Mouse (Mus musculus) adrenal gland, postnatal 10 days (tissue): ENCODE measurements around the gene Wnt2. TPM values are rescaled to one million over a fixed set of nuclear protein-coding genes. Genes with fewer than 3 reads are reported as not detected.

Source experiments
- DNase-seq: peaks from one replicate; pipeline ENCODE4 v3.0.0; 2021; ENCODE audit warnings: mixed read lengths
- long read RNA-seq, 2 experiments: library from polyadenylated mRNA; stranded (forward); transcript quantifications; one replicate each; pipeline ENCODE4 v2.0.0; 2021
- total RNA-seq, 2 experiments: library from RNA; stranded (reverse); gene quantifications; 2 replicates each; pipeline ENCODE4 v1.2.3; 2021

Wnt2 gene
- 1 to 10 TPM in 1 of 2 experiments, under 1 TPM in 1; 0.79 to 1.2 TPM for total RNA-seq
- long read RNA-seq, experiment 1, transcript Wnt2-201 (5 exons, 2,255 nt), result major isoform, 5 of 5 reads
- long read RNA-seq, experiment 1, partial matches to known transcripts, result 0 of 5 reads
- long read RNA-seq, experiment 1, other reads (novel, unspliced or antisense), result 0 of 5 reads
- long read RNA-seq, experiment 2, result 0 reads

DNA sequence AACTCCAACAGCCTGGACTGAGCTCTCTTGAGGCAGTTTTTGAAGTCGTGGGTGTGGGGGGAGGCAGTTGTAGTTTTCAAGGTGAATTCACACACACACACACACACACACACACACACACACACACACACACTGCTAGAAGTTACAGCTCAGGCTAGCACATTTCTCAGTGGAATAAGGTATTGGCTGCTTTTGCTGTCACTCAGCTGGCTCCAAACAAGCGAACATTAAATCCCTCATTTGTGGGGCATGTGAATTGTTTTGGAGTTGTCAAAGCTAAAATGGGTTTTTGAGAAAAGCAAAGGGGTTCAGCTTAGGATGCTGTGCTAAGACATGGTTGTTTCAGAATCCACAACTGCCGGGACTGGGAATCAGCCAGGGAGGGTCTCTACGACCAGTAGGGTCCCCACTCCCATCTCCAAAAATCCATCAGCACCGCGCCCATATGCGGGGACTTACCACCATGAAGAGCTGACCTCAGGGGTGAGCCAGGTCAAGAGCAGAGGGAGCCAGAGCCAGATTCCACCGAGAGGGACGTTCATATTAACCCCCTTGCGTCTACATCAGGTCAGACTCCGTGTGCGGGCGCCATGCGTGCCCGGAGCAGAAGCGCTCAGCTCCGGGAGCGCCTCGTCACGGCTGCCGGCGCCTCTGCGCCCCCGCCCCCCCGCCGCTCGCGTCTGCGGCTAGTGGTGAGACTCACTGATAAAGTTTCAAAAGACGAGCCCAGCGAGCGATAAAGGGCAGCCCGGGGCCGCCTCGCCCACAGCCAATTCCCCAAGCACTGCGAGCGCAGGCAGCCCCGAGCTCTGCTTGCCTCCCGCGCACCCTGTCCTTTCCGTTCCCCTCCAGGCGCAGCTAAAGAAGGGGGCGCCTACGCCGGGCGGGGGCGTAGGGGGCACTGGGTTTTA is at the start of gene Wnt2:
Wnt2 (minus strand) TSS at position 840 of the 911 bp plus-strand sequence.
- DNase-seq, result peak; percentile 38

DNA sequence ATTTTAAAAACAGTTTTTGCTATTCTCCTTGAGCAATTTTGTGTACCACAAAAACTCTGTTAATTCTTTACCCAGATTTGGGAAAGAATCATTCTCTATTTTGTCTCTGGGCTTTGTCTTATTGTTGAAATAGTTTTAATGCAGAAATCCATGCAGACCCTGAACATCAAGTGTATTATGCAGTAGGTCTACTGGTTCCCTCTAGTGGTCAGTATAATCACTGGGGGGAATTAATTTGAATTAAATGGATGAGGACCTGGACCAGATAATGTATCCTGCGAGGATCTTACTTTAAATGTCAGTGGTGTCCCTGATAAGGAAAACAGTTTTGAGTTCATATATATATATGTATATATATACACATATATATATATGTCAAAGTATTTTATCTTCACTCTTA is 48.2 kb upstream of the Wnt2 start:
- DNase-seq, result no peak

GRCm38 (mm10) chr6:18076986-18077385 is 46.6 kb upstream of the Wnt2 start:
- no peak for DNase-seq

- DNase-seq, result no peak
Measured at GRCm38 (mm10) chr6:18076577-18076976, 46.2 kb upstream of the Wnt2 start.

- no peak for DNase-seq
Measured at GRCm38 (mm10) chr6:18057899-18058298, 27.5 kb upstream of the Wnt2 start.

GRCm38 (mm10) chr6:18051702-18052101 is 21.3 kb upstream of the Wnt2 start:
- DNase-seq, result no peak

DNA sequence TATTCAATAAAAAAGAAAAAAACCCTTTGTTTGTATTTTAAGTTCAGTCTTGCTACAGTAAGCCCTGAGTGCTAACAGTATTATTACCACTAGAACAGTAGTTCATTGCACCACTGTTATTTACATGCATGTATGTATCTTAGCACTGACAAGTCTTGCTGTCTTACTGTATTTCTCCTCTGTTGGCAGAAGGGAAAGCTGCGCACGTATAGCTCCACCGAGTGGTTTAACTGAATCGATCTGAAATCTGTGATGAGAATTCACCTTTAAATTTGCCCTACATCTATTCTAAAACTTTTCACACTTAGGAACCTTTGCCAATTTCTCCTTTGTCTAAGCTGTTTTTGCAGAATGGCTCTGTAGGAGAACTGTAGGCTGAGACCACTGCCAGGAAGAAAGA is 13.9 kb upstream of the Wnt2 start:
- no peak for DNase-seq

- no peak for DNase-seq
Measured at GRCm38 (mm10) chr6:18043172-18043571, 12.8 kb upstream of the Wnt2 start.

DNA sequence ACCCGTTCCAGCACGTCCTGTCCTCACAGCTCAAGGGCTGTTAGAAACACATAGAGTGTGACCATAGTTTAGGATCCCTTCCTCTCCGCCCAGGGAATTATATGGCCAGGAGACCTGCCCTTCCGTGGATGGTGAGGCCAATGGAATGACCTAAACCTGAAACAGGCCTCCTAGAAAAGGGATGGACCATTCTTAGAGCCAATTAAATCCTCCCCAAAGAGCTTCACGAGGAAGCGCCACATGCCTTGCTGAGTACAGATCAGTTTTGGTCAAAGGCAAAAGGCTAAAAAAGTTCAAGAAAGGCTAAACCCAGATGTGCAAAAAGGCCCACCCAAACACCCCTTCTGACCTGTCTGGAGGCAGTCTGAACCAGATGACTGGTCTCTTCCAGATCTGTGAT is 1.9 kb upstream of the Wnt2 start:
- DNase-seq, result no peak

GRCm38 (mm10) chr6:18031509-18032010 is 1.2 kb upstream of the Wnt2 start:
- DNase-seq, result peak; percentile 60

GRCm38 (mm10) chr6:18030868-18031508 is 603 bp upstream of the Wnt2 start:
- no peak for DNase-seq

- no peak for DNase-seq
Measured at GRCm38 (mm10) chr6:18024133-18024794, 6.1 kb downstream of the Wnt2 start.

DNA sequence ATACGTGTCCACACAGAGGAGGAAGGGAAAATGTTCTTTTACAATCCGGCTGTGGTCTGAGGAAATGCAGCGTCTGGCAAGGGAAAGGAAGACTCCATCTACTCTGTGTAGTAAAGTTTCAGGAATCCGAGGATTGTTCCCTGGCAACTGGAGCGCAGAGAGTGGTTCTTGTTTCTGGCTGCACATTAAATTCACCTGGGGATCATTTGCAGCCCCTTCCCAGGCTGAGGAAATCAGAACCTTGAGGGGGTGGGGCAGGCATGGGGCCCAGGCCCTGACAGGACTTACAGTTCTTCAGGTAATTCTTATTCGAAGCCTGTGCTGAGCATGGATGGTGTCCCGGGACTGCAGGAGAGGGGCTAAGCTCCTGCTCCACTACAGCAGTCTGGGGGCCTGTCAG is 17.0 kb downstream of the Wnt2 start:
- no peak for DNase-seq

DNA sequence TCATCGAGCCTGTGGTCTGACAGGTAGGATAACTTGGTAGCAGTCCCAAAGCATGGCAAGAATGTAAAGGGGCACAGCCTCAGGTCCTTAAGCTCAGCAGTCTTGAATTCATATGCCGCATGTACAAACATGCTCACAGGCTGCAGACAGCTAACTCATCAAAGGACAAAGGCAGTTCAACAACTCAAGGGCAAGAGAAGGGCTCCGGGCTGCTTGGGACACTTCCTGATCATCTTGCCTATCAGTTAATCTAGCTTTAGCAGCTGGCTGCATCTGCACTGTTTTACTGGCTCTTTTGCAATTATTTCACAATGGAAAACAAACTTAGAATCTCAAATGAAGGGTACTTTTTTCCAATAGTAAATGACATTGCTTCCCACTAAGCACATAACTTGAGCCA is 23.0 kb downstream of the Wnt2 start:
- no peak for DNase-seq

- no peak for DNase-seq
Measured at GRCm38 (mm10) chr6:18002065-18002464, 28.3 kb downstream of the Wnt2 start.

DNA sequence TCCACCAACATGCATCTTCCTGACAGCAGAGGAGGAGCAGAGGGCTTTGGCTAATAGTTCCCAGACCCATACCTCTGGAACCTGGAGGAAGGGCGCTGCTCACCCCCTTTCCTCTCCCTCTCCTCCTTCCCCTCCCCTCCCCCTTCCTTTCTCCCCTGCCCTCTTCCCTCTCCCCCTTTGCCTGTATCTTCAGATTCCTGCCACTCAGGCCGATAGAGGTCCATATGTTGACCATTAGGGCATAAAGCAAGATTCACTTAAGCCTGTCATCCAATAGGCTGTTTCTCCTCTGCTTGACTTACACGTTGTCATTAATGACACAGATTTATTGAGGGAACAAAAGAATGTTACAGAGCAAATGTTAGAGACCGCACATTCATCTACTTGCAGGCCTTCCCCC is 31.9 kb downstream of the Wnt2 start:
- DNase-seq, result no peak

DNA sequence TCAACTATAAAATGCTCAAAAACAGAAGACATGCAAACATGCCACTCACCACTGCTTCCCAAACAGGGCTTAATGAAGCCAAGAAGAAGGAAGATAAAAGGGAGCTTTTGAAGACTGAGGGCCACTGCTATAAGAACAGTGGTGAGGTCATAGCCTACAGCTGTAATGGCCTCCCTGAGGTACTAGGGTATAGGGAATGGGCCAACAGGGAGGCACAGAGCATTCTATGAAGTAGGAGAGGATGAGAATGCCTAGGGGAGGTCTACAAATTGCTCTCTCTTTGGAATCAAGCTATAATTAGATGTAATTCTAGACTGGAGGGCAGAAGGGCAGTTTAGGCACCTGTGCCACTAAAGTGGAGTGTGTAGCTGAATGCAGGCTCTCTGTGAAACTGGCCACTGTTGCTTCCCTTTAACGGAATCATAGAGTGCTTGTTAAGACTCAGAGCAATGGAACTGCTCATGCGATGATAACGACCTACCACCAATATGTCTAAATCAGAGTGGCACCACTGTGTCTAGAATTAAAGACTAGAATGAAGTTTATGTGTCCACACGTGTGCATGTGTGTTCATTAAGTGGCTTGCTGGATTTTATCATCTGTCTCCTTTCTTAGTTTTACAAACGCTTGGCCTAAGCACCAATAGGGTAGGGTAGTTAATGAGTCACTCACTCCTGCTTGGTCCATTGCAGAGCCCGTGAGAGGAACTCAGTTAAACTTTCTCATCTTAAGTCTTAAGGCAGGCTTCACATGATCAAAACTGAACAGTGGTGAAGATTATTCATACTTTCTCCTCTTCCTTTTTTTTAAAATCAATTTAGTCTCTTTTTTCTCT is 35.2 kb downstream of the Wnt2 start:
- DNase-seq, result no peak

- peak; percentile 4 for DNase-seq
Measured at GRCm38 (mm10) chr6:17991625-17992024, 38.8 kb downstream of the Wnt2 start.

DNA sequence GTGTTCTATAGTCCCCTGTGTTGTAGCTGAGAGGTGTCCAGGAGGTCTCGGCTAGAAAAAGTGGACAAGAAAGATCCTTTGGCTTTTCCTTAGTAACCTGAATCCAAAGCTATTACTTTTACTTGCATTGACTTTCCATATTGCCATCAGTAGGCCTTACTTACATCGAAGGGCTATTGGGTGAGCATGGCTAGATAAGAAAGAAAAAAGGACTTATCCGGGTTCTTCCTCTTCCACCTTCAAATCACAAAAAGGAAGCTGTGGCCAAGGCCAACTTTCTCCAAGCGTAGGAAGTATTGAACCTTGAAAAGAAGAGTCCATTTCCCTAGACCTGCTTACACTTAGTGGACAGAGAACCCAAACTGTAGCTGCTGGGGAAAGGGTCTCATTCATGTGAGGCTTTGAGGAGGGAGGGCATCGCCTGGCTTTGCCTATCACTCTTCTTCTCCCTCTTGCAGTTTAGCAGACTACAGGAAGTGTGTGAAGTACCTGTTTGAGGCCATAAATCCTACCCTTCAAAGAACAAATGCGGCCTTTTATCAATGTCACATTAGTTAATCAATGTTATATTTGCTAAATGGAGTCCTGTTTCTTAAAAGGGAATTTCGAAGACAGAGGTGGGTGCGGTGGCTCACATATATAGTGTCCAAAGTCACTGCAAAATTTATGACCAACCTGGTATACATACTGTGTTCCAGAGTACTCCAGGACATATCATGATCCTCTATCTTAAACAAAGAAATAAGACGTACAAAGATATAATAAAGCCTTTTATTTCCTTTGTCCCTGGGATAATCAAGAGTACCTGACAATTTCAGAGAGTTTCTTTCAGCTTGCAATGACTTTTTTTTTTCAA is 40.0 kb downstream of the Wnt2 start:
- DNase-seq, result no peak

DNA sequence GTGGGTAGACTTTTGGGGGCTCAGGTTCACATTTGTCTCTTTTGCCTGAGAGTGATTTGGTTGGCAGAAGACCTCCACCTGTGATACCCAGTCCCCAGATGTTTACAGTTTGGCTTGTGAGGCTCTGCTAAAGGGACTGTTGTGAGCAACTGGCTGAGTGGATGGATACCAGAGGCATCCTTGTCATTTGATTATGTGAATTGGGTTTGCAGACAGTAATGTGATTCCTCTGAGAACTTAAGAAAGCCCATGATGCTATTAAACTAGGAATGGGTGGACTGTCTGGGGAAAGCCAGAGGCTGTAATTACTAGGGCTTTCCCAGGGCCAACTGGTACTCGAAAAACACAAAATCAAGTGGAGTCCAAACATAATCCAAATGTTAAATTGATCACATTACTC is 51.0 kb downstream of the Wnt2 start:
- no peak for DNase-seq

DNA sequence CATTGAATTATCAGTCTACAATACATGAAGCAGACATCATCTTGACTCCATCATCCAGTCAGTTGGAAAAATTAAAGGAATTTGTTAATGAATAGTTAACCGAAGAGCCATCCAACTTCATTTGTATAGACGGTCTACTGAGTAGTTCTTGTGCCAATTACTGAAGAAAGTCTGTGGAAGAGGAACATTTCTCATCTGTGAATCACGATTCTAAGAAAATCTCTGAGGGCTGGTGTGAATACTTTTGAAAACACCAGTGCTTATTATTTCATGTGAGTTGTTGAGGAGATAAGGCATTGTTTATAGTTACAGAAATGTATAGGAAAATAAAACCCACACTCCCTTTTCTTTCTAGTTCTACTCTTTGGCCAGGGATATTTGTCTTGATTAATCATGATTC is 51.5 kb downstream of the Wnt2 start:
- no peak for DNase-seq
